Mouse (Mus musculus) large intestine, adult 2 months (tissue): Measurements from ENCODE around the gene Atp23. TPM values are rescaled to one million over a fixed set of nuclear protein-coding genes. Genes with fewer than 3 reads are reported as not detected.

Source experiments
- DNase-seq: peaks from one replicate; pipeline ENCODE4 v3.0.0-alpha.2; 2012; ENCODE audit warnings: low read depth, low spot score
- WGBS: fragments of 180-500 bp; shearing (Covaris S2); methylation state at CpG from one replicate; pipeline ENCODE4 v1.1.7; 2018; 5-methylcytosine and 5-hydroxymethylcytosine counted together
- polyA plus RNA-seq: library from polyadenylated mRNA; depleted of rRNA; stranded (reverse); fragments of >200 nt; gene quantifications from 2 replicates; pipeline ENCODE4 v1.2.3, GENCODE M21; 2012; rRNA removed

The Atp23 gene
- polyA plus RNA-seq, result 7.8 and 9.3 TPM in 2 replicates

DNA sequence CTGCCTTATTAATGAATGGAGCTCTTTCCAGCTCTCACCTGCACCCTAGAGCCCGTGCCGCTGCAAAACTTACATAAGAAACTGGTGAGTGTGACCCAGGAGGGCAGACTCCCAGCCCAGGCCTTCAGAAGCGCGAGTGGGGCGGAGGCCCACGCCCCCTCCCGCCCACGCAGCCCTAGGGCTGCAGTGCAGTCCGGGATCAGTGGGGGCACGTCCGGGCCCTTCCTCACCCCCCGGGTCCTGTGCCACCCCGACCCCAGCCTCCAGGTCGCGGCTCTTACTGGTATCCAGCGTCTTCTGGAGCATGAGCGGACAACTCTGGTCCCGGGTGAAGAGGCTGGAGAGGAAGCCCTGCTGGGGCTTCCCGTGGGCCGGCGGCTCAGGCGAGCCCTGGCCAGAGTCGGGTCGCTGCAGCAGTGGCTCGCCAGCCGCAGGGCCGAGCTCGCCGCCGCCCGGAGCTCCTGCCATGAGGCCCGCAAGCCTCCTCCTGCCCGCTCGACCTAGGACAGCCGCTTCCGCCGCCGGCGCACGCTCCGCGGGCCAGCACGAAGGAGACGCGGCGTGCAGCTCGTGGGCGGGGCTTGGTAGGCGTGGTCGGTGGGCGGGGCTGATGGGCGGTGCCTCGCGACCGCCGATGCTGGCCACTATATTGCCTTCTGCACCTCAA is at the start of gene Atp23:
Atp23 (minus strand) TSS at position 535 of the 667 bp plus-strand sequence.
- DNase-seq, result peak; percentile 46
- WGBS, result under 1% methylated on average over 55 of the region's 56 CpGs

GRCm38 (mm10) chr10:126950572-126950971 is 49.4 kb upstream of the Atp23 start:
- DNase-seq, result no peak
- WGBS, result 36% methylated on average over 4 of the region's 4 CpGs

- WGBS, result 37% methylated on average over 5 of the region's 5 CpGs
- DNase-seq, result no peak
These were observed 48.7 kb upstream of the Atp23 start for GRCm38 (mm10) chr10:126949824-126950223.

DNA sequence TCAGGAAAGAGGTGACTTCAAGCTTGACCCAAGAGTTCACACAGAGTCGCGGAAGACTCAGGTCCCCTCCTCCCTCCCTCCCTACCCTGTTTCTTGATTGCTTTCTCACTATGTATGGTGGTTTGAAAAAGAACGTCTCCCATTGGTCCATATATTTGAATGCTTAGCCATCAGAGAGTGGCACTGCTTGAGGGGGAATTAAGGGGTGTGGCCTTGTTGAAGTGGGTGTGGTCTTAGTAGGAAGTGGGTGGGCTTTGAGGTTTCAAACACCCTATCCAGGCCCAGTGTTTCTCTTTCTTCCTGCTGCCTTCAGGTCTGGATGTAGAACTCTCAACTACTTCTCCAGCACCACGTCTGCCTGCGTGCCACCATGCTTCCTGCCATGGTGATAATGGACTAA is 44.4 kb upstream of the Atp23 start:
- WGBS, result 95% methylated on average over 5 of the region's 5 CpGs
- DNase-seq, result no peak

DNA sequence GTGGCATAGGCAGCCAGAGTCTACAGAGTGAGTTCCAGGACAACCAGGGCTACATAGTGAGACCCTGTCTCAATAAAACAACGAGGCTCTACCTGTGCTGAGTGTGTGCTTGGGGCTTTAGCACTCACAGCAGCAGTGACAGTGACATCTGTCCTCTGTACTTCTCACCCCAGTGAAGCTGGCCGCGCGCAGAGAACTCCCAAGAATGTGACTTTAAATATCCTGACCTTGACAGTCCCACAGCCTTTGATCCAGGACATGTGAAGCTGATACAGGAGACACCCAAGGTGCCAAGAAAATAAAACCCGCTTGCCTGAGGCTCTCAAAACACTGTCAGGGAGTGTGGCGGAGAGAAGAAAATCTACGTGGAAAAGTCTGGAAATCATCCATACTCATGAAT is 39.8 kb upstream of the Atp23 start:
- no peak for DNase-seq
- WGBS, result 67% methylated on average over 7 of the region's 7 CpGs

DNA sequence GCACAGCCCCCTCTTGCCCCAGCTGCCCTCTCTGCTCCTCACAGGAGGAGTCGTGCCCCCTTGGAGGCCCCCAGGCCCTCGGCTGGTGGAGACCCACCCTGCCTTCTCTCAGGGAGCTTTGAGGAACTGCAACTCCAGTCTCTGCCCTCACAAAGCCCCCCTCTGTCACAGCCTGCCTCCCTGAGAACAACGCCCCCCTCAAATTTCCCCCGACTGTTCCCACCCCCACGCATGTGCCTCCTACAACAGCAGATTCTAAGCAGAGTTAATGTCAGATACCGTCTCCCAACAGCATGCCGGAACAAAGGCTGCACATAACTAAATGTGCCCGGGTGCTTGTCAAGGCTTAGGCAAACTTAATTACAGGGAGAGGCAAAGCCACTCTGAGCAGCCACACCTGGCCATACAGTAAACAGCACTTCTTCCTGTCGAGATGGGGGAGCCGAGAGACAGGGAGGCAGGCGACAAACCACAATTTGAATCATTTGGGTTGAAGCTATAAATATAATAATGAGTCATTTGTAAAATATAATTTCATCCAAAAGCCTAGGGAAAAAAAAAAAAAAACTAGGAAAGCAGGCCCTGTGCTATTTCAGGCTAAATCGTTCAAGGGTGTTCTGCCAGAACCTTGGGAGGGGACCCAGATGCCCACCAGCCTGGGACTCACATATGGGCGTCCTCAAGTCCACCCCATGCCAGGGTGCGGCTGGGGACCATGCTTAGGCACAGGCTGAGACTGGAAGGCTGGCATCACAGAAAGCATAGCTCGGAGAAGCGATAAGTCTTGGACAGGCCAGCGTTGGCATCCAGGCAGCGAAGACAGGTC is 34.6 kb upstream of the Atp23 start:
- DNase-seq, result no peak
- whole genome bisulfite sequencing, result 25% methylated on average over 18 of the region's 18 CpGs

DNA sequence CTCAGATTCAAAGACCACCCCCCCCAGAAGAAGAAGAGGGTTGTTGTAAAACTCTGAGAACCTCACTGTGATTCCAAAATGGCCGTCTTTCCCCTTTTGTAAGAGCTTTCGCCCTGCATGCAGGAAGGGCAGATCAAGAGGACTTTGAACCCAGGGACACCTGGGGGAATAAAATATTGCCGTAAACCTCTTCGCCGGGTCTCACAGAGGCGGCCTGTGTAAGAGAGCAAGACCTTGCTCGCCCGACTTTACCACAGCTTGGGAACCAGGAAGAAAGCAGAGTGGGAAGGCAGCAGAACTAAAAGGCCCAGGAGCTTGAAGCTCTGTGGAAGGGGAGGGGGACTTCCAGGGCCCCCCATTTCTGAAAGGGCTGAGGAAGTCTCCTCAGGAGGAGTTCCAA is 34.0 kb upstream of the Atp23 start:
- WGBS, result 36% methylated on average over 8 of the region's 8 CpGs

GRCm38 (mm10) chr10:126934561-126934960 is 33.4 kb upstream of the Atp23 start:
- WGBS, result 51% methylated on average over 13 of the region's 13 CpGs
- DNase-seq, result no peak

More for the DNA sequence above, 34.0 kb upstream of the Atp23 start:
- DNase-seq, result peak; percentile 74

DNA sequence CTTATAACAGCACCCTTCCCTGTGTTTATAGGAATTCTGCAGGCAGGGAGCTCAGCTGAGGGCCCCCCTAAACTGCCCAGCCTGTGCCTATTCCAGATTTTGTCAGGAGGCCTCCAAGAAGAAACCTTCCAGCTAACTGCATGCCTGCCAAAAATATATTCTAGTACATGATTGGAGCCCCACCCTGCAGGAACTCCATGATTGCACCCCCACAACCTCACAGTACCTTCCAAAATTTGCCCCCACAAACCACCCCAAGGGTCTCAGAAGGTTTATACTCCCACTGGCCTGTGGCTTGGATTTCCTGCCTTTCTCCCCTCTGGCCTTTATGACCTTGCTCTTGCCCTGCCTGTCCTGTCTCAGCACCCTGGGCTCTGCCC is 30.6 kb upstream of the Atp23 start:
- DNase-seq, result no peak

DNA sequence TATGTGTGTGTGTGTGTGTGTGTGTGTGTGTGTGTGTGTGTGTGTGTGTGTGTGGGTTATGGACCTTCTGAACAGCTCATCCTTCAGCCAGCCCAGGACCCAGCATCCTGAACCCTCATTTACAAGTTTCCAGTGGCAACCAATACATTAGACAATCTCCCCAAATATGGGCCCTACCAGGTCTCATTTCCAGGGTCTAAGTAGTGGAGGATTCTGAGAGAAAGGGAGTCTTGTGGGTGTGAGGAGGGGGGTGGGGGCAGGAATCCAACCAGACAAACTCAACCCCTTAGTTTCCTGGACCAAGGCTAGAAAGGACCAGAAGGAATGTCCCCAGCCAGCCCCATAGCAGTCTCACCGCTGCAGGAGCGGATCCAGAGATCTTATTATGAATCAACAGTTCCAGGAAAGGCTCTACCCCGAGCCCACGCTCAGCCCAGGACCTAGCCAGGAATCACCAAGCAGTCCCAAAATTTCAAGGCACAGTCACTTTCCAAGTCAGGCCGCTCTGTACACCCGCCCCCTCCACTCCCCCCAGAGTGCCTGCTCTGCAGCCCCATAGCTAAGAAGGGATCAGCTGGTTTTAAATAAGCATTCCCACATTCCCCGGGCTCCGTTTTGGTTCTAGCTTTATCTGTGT is 30.1 kb upstream of the Atp23 start:
- 67% methylated on average over 8 of the region's 8 CpGs for WGBS
- no peak for DNase-seq

DNA sequence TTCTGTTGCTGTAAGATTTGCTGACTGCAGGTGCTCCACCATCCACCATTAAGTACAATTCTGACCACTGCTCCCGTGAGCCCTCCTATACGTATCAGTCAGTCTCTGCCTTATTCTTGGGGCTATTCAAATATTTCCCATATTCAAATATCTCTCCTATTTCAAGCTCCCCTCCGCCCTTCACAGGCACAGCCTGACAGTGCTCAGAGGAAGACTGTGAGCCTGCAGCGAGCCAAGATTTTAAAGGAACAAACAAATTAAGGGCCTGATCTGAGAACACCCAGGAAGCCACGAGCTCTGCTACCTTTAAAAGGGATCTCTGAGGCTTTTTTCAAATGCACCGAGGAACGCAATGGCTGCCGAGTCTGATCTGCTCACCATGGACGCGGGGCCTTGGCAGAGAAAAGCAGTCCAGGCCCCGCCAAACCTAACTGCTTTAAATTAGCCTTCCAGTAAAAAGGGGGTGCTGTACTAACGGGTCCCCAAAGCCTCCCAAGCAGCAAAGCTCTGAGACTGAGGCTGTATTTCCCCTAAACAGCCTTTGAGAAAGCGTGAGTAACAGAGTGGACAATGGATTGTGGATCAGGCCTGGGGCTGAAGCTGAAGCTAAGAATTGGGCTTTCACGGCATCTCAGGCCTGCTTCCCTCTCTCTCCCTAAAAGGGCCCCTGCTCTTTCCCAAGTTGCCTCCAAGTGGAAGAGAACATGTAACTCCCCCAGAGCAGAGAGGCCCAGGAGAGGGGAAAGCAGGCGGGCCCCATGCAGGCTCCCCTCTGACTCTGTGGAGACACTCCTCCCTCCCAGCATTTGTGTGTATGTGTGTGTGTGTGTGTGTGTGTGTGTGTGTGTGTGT is 29.3 kb upstream of the Atp23 start:
- 55% methylated on average over 15 of the region's 15 CpGs for WGBS
- DNase-seq, result no peak

DNA sequence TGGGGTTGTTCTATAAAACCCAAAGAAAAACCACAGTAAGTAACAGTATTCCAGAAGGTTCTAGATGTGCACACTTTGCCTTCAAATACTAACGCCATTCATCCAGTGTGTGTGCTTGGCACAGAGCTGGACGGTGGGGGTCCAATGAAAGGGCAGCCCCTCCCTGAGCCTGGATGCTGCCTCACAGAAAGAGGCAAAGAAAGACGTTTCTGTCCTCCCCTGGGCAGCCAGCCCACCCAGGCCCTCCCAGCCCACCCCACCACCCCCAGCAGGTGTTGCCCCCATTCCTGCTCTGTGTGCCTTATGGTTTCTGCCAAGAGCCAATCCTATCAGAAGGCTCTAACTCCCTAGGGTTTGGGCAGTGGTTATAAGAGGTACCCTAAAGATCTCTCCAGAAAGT is 28.4 kb upstream of the Atp23 start:
- 69% methylated on average over 3 of the region's 3 CpGs for WGBS
- no peak for DNase-seq

DNA sequence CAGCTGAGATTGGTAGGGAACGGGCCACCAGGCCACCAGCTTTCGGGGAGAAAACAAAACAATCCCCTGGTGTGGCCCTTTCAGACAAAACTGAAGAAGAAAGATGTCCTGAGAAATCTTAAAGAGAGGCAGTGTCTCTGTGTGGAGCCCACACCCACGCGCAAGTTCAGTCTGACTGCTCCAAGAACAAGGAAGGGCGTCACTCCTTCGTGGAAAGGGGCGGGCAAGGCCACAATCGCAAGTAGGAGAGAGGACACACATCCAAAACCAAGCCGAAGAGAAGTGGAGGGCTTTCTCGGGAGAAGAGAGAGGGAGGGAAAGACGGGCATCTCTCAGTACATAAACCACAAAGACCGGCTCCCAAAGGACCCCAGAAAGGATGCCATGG is 27.7 kb upstream of the Atp23 start:
- DNase-seq, result no peak
- WGBS, result 10% methylated on average over 12 of the region's 12 CpGs

DNA sequence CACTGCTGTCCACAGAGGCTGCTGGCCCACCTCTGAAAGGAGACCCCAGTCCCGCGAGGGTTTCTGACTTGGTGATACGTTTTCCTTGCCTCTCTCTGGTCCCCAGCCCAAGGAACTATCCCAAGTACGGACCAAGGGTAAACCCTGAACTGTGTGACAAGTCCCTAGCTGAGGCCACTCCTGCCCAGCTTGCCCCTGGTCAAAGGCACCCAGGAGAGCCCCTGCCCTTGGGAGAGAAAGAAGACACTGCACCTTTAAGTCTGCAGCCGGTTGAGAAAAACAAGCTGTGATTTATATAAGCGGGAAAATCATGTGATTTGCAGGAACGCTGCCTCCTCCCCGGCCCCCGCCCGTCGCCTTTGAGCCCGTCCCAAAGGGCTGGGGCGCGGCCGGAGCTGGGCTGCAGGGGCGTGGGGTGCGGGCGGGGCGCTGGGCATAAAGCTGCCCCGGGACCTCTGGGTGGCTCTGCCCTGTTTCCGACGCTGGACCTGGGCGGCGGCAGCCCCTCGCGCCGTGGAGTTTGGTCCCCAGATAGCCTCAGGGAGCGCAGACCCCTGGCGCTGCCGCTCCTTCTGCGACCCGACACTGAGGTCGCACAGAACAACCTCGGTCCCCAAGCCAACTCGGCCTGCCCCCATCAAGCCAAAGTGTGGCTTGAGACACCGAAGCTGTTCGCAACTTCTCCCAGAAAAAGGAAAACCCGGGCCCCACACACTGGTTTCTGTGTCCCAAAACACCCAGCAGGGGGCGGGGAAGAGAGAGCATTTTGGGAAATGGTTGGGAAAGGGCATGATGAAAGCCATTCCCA is 27.1 kb upstream of the Atp23 start:
- peak; percentile 72 for DNase-seq
- WGBS, result 2% methylated on average over 39 of the region's 39 CpGs

DNA sequence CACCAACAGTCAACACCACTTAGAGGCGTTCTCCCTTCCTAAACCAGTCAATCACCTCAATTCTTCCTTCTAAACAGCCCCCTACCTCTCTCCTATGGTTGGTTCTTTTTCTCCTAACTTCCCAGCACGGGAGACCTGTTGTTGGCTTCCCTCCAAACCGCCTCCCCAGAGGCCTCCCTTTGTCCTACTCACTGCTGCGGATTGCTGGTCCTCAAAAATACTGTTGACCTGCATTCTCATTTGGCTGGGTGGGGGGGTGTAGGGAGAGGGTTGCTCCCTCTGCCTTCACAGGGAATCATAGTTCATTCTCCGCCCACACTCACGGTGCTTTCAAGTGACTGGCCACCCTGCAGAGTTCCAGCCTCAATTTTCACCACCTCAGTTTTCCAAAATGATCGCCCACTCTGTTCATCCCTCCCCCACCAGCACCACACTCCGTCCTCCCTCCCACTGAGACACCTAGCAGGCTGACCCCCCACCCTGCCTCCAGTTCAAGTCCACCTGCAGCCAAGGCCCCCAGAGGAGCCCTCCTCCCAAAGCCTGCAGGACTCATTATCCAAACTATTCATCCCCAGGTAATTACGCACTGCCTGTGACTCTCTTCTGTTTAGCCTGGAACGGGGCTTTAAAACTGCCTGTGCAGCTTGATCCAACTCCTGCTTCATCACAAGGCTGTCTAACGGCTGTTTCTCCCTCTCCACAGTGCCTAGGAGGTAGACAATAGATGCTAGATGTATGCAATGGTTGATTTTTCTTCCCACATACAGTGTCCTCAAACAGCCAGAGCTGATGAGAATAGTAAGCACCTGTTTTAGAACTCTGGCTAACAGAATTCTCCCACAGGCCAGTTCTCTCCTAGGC is 26.2 kb upstream of the Atp23 start:
- no peak for DNase-seq
- WGBS, result 23% methylated on average over 11 of the region's 11 CpGs

DNA sequence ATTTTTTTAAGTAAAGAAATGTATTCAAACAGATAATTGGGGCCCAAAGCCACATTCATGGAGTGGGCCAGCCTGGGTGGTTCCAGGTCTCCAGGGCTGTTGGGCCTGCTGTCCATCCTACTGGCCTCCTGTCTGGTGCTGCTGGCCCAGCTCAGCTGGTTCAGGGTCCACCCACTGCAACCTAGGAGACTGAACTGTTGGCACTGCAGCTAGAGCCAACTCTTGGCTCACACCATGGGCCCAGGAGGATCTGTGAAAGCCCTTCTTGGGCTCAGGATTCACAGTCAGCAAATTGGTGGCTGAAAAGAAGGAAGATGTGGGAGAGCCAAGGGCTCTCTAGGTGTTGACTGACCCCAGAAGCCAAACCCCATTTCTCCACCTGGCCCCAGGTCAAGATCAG is 24.2 kb upstream of the Atp23 start:
- DNase-seq, result no peak

DNA sequence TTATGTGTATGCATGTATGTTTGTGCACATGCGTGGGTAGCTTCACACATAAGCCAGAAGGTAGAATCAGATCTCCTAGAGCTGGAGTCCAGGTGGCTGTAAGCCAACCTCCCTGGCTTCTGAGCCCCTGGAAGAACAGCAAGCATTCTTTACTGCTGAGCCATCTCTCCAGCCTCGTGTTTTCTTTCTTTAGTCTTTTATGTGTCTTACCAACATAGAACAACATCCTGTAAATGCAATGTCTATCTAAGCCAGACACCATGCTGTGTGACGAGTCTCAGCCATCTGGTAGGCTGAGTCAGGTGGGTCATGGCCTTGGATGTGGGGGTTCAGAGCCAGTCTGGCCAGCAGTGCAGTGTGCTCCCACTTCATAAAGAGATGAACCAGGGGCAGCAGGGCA is 22.9 kb upstream of the Atp23 start:
- 43% methylated on average over 3 of the region's 3 CpGs for WGBS
- DNase-seq, result no peak

GRCm38 (mm10) chr10:126920220-126920619 is 19.1 kb upstream of the Atp23 start:
- WGBS, result 98% methylated on average over 3 of the region's 3 CpGs
- no peak for DNase-seq
